Mouse (Mus musculus): ENCODE results near the gene Wdr62. TPM values are rescaled to one million over a fixed set of nuclear protein-coding genes. Genes with fewer than 3 reads are reported as not detected.

Wdr62 gene
- polyA plus RNA-seq, 1 experiment from 2014 or later: 8.7 TPM

DNA sequence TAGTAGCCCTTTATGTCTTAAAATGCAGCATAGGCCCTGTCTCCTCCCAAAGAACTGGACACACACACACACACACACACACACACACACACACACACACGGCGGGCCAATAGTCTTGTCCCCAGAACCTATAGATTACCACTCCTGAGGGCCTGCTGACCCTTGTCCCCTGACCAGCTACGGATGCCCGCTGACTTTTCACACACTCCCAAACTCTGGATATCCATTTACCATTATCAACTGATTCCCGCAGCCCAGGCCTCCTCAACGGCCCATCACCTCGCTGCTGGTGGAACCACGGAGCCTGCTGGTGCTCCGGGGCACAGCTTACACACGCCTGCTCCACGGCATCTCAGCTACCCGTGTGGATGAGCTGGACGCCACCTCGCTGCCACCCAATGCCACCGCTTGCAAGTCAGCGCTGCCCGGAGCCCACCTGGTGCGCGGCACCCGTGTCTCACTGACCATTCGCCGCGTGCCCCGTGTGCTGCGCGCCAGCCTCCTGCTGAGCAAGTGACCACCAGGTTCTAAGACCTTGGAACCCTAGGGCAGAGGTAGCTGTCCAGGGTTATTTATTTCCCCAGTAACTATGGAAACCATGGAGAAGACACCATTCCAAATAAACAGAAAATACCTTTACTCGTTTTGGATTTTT lies 33.6 kb upstream of the Wdr62 start:
- 46% methylated on average over 27 of the region's 27 CpGs for WGBS
- Histone ChIP-seq H3K36me3 (ENCODE audit: control insufficient read depth, insufficient read depth, low read length) (peaks cover 14% of the 10 kb centered on the region; the same call in 1 of the 2 replicates), H3K27me3 (ENCODE audit: control insufficient read depth, insufficient read depth, low read length) (no peaks in the 10 kb centered on the region), H3K27ac (replicated peaks in 1 of 2; ENCODE audit: control insufficient read depth in 1 of 2, insufficient read depth in 1 of 2, low read depth in 2 of 2, low read length in 2 of 2) (no peak overlapping the region), H3K4me1 (ENCODE audit: control insufficient read depth in 2 of 2, insufficient read depth in 2 of 2, low read length in 2 of 2) (peaks cover 12 to 18% of the 10 kb centered on the region in 2 experiments; a peak in 3 of 4 replicates), H3K4me2 (ENCODE audit: low read length) (no peak overlapping the region), H3K4me3 (ENCODE audit: control insufficient read depth in 1 of 2, insufficient read depth in 1 of 2, low read depth in 1 of 2, low read length in 2 of 2) (no peak overlapping the region), H3K9me3 (ENCODE audit: control insufficient read depth, low read length) (no peaks in the 10 kb centered on the region), H3K9ac (ENCODE audit: low read length) (no peak overlapping the region)
- ATAC-seq (ENCODE audit: insufficient number of reproducible peaks, insufficient read depth, low FRiP score, low read depth): no peak

DNA sequence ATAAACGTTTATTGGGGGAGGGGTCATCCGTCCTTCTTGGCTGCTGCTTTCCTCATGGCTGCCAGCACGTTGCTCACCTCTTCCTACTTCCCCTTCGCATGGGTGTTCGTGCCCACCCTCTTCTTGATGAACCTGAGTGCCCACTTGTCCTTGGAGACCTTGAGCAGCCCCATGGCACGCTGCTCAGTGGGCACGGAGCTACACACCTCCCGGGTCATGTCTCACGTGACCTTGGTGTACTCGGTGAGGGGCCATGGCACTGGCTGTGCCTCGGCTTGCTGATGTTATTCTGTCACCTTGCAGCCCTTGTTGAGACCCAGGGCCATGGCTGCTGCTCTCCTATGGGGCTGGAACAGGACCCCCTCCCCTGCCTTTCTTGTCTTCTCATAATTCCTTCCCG lies 29.9 kb upstream of the Wdr62 start:
- H3K36me3 ChIP-seq (ENCODE audit: control insufficient read depth, insufficient read depth, low read length): peaks cover 14% of the 10 kb centered on the region; the same call in 1 of the 2 replicates
- ATAC-seq (ENCODE audit: insufficient number of reproducible peaks, insufficient read depth, low FRiP score, low read depth): no peak
- H3K9me3 ChIP-seq (ENCODE audit: control insufficient read depth, low read length): no peaks in the 10 kb centered on the region
- no peak overlapping the region for H3K9ac ChIP-seq (ENCODE audit: low read length)
- no peak overlapping the region for H3K4me2 ChIP-seq (ENCODE audit: low read length)
- H3K4me1 ChIP-seq (ENCODE audit: control insufficient read depth in 2 of 2, insufficient read depth in 2 of 2, low read length in 2 of 2): peaks cover 14 to 24% of the 10 kb centered on the region in 2 experiments
- H3K4me3 ChIP-seq (ENCODE audit: control insufficient read depth in 1 of 2, insufficient read depth in 1 of 2, low read depth in 1 of 2, low read length in 2 of 2): no peak overlapping the region
- H3K27me3 ChIP-seq (ENCODE audit: control insufficient read depth, insufficient read depth, low read length): no peaks in the 10 kb centered on the region
- no peak overlapping the region for H3K27ac ChIP-seq (replicated peaks in 1 of 2; ENCODE audit: control insufficient read depth in 1 of 2, insufficient read depth in 1 of 2, low read depth in 2 of 2, low read length in 2 of 2)
- WGBS: 88% methylated on average over 12 of the region's 12 CpGs

DNA sequence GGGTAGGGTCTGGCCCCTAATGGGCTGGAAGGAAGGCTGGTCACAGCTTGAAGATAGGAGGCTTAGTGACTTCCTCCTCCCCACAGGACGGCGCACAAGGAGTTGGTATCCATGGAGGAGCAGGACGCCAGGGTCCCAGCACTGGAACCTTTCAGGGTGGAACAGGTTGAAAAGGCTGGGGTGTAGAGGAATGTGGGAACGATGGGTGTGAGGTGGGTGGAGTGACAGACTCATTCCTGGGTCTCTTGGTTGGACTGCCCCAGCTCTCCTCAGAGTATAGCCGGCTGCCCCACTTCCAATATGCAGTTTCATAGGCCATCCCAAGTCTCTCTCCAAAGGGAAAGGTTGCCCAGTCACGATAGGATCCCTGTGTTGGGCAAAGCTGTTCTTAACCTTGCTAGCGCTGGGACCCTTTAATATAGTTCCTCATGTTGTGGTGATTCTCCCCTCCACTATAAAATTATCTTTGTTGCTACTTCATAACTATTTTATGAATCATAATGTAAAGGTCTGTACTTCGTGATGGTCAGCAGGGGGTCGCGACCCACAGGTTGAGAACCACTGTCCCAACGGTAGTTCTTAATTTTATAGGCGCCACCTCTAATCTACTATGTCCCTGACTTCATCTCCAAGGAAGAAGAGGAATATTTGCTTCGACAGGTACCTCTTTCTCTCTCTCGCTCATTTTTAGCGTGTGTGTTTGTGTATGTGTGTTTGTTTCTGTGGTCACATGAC lies 29.3 kb upstream of the Wdr62 start:
- Histone ChIP-seq H3K9ac (ENCODE audit: low read length) (peak overlapping the region; percentile 85), H3K36me3 (ENCODE audit: control insufficient read depth, insufficient read depth, low read length) (peaks cover 14% of the 10 kb centered on the region; the same call in 1 of the 2 replicates), H3K4me1 (ENCODE audit: control insufficient read depth in 2 of 2, insufficient read depth in 2 of 2, low read length in 2 of 2) (peaks cover 10 to 19% of the 10 kb centered on the region in 2 experiments), H3K27ac (replicated peaks in 1 of 2; ENCODE audit: control insufficient read depth in 1 of 2, insufficient read depth in 1 of 2, low read depth in 2 of 2, low read length in 2 of 2) (no peak overlapping the region), H3K4me2 (ENCODE audit: low read length) (peak overlapping the region; percentile 91), H3K27me3 (ENCODE audit: control insufficient read depth, insufficient read depth, low read length) (no peaks in the 10 kb centered on the region), H3K4me3 (ENCODE audit: control insufficient read depth in 1 of 2, insufficient read depth in 1 of 2, low read depth in 1 of 2, low read length in 2 of 2) (peak overlapping the region; percentile 70 to 76), H3K9me3 (ENCODE audit: control insufficient read depth, low read length) (no peaks in the 10 kb centered on the region)
- no peak for ATAC-seq (ENCODE audit: insufficient number of reproducible peaks, insufficient read depth, low FRiP score, low read depth)
- 60% methylated on average over 15 of the region's 15 CpGs for WGBS

DNA sequence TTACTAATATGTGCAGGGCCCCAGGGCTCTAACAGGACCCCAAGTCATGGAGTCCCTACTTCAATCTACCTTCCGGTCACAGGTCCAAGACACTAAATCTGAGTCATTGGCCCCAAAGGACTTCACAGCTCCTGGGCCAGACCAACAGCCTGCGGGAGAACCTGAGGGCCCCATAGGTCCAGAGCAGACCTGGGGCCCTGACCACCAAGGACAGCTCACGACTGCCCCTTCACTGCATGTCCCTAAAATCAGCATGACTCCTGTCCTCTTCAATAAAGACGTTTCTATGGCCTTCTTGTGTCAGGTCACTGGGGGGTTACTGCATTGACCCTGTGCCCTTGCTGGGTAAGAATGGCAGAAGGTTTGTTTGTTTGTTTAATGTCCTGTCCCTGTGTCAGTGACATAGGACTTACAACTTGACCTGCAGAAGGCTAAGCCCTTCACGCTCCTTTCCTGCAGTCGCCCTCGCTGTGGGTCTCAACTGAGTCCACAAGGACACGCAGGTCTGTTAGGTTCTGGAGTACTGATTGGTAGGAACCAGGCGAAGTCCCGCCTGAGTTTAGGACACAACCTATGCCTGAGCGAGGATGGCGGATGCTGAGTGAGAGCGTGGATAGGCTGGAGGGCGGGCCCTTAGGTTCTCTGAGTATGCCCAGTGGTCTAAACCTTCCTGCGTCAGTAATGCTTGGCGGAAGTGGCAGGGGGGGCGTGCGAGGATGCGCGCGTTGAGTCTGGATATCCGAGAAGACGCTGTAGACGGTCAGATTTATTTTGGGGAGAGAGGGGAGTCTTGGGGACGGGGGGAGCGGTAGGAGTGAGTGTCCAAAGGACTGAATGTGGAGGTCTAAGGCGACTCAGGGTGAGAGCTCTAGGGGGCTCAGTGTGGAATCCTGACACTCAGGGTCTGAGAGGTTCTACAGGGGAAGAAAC lies 28.1 kb upstream of the Wdr62 start, which contains the start of gene Alkbh6:
Gene Alkbh6, plus strand, starts transcription at position 642 of the 930 bp plus-strand sequence.
- Histone ChIP-seq H3K36me3 (ENCODE audit: control insufficient read depth, insufficient read depth, low read length) (peaks cover 14% of the 10 kb centered on the region), H3K4me3 (ENCODE audit: control insufficient read depth in 1 of 2, insufficient read depth in 1 of 2, low read depth in 1 of 2, low read length in 2 of 2) (peak within 1 kb of the TSS; percentile 70 to 76), H3K9ac (ENCODE audit: low read length) (peak within 1 kb of the TSS; percentile 85), H3K4me1 (ENCODE audit: control insufficient read depth in 2 of 2, insufficient read depth in 2 of 2, low read length in 2 of 2) (peaks cover 9 to 16% of the 10 kb centered on the region in 2 experiments), H3K27me3 (ENCODE audit: control insufficient read depth, insufficient read depth, low read length) (no peaks in the 10 kb centered on the region), H3K27ac (replicated peaks in 1 of 2; ENCODE audit: control insufficient read depth in 1 of 2, insufficient read depth in 1 of 2, low read depth in 2 of 2, low read length in 2 of 2) (peak within 1 kb of the TSS; percentile 90 to 94), H3K9me3 (ENCODE audit: control insufficient read depth, low read length) (no peaks in the 10 kb centered on the region), H3K4me2 (ENCODE audit: low read length) (peak within 1 kb of the TSS; percentile 91)
- peak; percentile 99 for ATAC-seq (ENCODE audit: insufficient number of reproducible peaks, insufficient read depth, low FRiP score, low read depth)
- WGBS: 4% methylated on average over 27 of the region's 27 CpGs

DNA sequence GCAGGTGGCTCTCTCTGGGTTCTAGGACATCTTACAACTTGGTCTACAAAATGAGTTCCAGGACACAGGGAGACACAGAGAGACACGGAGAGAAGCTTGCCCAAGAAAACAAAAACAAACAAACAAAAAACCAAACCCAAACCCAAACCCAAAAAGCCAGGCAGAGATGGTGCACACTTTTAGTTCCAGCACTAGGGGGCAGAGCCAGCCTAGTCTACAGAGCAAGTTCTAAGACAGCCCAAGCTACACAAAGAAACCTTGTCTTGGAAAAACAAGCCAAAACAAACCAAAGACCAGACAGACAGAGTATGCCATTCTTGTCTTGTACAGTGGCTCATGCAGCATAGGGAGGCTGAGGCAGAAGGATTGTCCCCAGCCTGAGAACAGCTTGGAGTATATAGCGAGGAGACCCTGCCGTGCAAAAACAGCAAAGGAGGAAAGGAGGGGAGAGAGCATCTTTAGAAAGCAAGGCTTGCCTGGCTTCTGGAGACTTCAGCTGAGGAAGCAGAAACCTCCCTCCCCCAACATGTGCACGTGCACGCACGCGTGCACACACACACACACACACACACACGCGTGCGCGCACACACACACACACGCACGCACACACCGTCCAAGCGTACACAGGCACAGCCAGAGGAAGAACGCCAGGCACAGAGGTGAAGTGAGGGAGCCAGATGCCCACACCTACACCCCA lies 26.0 kb upstream of the Wdr62 start:
- 87% methylated on average over 16 of the region's 16 CpGs for WGBS
- H3K9me3 ChIP-seq (ENCODE audit: control insufficient read depth, low read length): no peaks in the 10 kb centered on the region
- H3K4me2 ChIP-seq (ENCODE audit: low read length): no peak overlapping the region
- H3K27me3 ChIP-seq (ENCODE audit: control insufficient read depth, insufficient read depth, low read length): no peaks in the 10 kb centered on the region
- no peak overlapping the region for H3K27ac ChIP-seq (replicated peaks in 1 of 2; ENCODE audit: control insufficient read depth in 1 of 2, insufficient read depth in 1 of 2, low read depth in 2 of 2, low read length in 2 of 2)
- H3K4me3 ChIP-seq (ENCODE audit: control insufficient read depth in 1 of 2, insufficient read depth in 1 of 2, low read depth in 1 of 2, low read length in 2 of 2): no peak overlapping the region
- H3K9ac ChIP-seq (ENCODE audit: low read length): no peak overlapping the region
- H3K4me1 ChIP-seq (ENCODE audit: control insufficient read depth in 2 of 2, insufficient read depth in 2 of 2, low read length in 2 of 2): peaks cover 9 to 16% of the 10 kb centered on the region in 2 experiments
- H3K36me3 ChIP-seq (ENCODE audit: control insufficient read depth, insufficient read depth, low read length): peaks cover 11% of the 10 kb centered on the region
- ATAC-seq (ENCODE audit: insufficient number of reproducible peaks, insufficient read depth, low FRiP score, low read depth): no peak

DNA sequence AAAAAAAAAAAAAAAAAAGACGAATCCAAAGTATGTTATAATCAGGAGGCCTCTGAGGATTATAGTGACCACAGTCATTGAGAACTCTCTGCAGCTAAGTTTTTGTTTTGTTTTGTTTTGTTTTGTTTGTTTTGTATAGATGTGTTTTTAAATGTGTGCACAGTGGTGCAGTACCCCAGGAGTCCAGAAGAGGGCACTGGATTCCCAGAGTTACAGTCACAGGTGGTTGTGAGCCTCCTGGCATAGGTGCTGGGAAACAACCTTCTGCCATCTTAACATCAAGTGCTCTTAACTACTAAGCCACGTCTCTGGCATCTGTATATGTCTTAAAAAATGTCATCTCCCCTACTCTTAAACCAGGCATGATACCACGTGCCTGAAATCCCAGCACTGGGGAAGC lies 20.7 kb upstream of the Wdr62 start:
- 39% methylated on average over 3 of the region's 3 CpGs for WGBS
- Histone ChIP-seq H3K4me3 (ENCODE audit: control insufficient read depth in 1 of 2, insufficient read depth in 1 of 2, low read depth in 1 of 2, low read length in 2 of 2) (no peak overlapping the region), H3K4me1 (ENCODE audit: control insufficient read depth in 2 of 2, insufficient read depth in 2 of 2, low read length in 2 of 2) (no peaks in the 10 kb centered on the region; a peak in 1 of 4 replicates), H3K36me3 (ENCODE audit: control insufficient read depth, insufficient read depth, low read length) (peaks cover 16% of the 10 kb centered on the region; the same call in 1 of the 2 replicates), H3K9ac (ENCODE audit: low read length) (no peak overlapping the region), H3K4me2 (ENCODE audit: low read length) (no peak overlapping the region), H3K9me3 (ENCODE audit: control insufficient read depth, low read length) (no peaks in the 10 kb centered on the region), H3K27ac (replicated peaks in 1 of 2; ENCODE audit: control insufficient read depth in 1 of 2, insufficient read depth in 1 of 2, low read depth in 2 of 2, low read length in 2 of 2) (no peak overlapping the region), H3K27me3 (ENCODE audit: control insufficient read depth, insufficient read depth, low read length) (no peaks in the 10 kb centered on the region)
- ATAC-seq (ENCODE audit: insufficient number of reproducible peaks, insufficient read depth, low FRiP score, low read depth): no peak

DNA sequence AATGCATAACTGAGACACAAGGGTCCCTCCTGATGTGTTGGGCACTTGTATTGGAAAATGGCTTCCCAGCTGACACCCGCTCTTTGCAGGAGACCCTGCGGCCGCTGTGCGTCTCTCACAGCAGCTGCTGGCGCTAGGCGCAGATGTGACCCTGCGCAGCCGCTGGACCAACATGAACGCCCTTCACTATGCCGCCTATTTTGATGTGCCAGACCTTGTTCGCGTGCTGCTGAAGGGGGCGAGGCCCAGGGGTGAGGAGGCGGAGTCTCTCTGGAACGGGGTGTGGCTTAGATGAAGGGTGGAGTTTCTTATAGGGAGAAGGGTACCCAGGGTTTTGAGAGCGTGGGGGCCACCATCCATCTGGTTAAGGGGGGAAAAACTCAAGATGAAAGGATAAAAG lies 17.0 kb upstream of the Wdr62 start:
- no peak overlapping the region for H3K27ac ChIP-seq (replicated peaks in 1 of 2; ENCODE audit: control insufficient read depth in 1 of 2, insufficient read depth in 1 of 2, low read depth in 2 of 2, low read length in 2 of 2)
- no peaks in the 10 kb centered on the region for H3K27me3 ChIP-seq (ENCODE audit: control insufficient read depth, insufficient read depth, low read length)
- H3K9ac ChIP-seq (ENCODE audit: low read length): no peak overlapping the region
- H3K36me3 ChIP-seq (ENCODE audit: control insufficient read depth, insufficient read depth, low read length): 0 out of 2 replicates have a peak, but pooled peaks cover 8% of the 10 kb centered on the region
- no peak overlapping the region for H3K4me3 ChIP-seq (ENCODE audit: control insufficient read depth in 1 of 2, insufficient read depth in 1 of 2, low read depth in 1 of 2, low read length in 2 of 2)
- no peak overlapping the region for H3K4me2 ChIP-seq (ENCODE audit: low read length)
- 72% methylated on average over 16 of the region's 16 CpGs for WGBS
- ATAC-seq (ENCODE audit: insufficient number of reproducible peaks, insufficient read depth, low FRiP score, low read depth): no peak
- peaks cover 0 to 2% of the 10 kb centered on the region in 2 experiments; a peak in 1 of 4 replicates for H3K4me1 ChIP-seq (ENCODE audit: control insufficient read depth in 2 of 2, insufficient read depth in 2 of 2, low read length in 2 of 2)
- no peaks in the 10 kb centered on the region for H3K9me3 ChIP-seq (ENCODE audit: control insufficient read depth, low read length)

All from heart, embryonic 14.5 days (tissue).